Mouse (Mus musculus): Measurements from ENCODE around the gene Tmem136. TPM values are rescaled to one million over a fixed set of nuclear protein-coding genes. Genes with fewer than 3 reads are reported as not detected.

Tmem136 gene
- total RNA-seq, 2 experiments from 2014 or later: 2.3 to 3.0 TPM

DNA sequence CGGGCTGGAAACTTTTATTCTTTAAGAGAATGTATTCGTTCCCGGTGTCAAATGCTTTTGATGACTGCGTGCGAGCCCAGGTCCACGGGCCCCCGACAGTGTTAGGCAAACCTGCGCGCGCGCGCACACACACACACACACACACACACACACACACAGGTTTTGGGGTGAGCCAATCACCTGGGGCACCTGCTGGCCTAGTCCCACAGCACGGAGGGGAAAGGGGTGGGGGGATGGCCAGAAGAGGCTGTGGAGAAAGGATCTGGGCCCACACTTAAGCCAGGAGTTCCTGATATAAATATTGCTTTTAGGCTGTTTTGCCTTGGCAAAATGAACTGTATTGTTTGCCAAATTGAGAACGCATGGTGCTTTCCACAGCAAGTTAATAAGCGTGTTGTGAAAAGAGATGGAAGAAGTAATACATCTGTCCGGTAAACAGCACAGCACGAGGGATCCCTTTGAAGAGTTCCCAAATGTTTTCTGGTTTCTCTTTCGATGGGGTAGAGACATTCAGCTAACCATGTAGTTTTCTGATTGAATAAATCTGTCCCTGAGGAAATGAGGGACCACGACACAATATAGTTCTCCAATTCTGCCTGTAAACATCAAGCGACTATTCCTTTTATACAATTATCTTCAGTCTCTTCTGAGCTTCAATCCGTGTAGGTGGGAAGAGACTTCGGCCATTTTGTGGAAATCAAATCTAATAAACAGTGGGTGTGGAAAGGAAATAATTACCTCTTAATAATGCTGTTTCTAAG, 9.8 kb downstream of the Tmem136 start:
- intact Hi-C loops (cut with DNase I): loop anchor here (1.0 kb wide), 1 partner anchor 106 kb away; no protein-coding TSS in a partner anchor
- no peak for TF ChIP-seq CTCF (IDR thresholded peaks at IDR 0.05)
- peak overlapping the region; percentile 97 for H3K27ac ChIP-seq
- DNase-seq: peak; percentile 71
- H3K4me3 ChIP-seq: peak overlapping the region; percentile 97

DNA sequence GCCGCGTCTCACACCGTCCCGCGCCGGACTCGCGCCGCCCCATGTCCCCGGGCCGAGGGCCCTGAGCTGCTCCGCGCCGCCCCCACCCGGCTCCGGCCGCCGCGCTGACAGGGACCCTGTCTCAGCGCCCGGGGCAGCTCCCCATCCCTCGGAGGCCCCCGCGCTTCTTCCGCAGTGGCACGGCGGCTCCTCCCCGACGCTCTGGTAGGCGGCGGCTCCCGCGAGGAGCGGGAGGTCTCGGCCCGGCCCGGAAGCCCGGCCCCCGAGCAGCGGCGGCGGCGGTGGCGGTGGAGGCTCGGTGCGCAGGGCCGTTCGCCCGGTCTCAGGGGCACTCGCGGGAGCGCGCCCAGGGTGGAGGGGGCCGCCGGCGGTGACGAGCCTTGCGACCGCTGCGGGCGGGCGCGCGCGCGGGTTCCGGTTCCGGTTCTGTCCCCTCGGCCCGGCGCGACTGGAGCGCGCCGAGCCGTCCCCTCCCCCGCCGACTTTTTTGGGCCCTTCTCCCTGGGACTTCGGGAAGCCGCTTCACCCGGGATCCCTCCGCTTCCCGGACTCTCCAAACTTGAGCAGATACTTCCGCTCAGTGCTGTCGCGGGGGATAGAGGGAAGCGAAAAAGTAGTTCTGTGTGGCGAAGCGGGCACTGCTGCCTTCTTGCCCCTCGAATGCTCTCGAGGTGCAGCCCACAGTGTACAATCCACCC, 10.6 kb downstream of the Tmem136 start:
- peak; percentile 98 for DNase-seq
- intact Hi-C loops (cut with DNase I): no loop called here
- H3K27ac ChIP-seq: peak overlapping the region; percentile 97
- peak overlapping the region; percentile 97 for H3K4me3 ChIP-seq
- TF ChIP-seq CTCF (IDR thresholded peaks at IDR 0.05): no peak

DNA sequence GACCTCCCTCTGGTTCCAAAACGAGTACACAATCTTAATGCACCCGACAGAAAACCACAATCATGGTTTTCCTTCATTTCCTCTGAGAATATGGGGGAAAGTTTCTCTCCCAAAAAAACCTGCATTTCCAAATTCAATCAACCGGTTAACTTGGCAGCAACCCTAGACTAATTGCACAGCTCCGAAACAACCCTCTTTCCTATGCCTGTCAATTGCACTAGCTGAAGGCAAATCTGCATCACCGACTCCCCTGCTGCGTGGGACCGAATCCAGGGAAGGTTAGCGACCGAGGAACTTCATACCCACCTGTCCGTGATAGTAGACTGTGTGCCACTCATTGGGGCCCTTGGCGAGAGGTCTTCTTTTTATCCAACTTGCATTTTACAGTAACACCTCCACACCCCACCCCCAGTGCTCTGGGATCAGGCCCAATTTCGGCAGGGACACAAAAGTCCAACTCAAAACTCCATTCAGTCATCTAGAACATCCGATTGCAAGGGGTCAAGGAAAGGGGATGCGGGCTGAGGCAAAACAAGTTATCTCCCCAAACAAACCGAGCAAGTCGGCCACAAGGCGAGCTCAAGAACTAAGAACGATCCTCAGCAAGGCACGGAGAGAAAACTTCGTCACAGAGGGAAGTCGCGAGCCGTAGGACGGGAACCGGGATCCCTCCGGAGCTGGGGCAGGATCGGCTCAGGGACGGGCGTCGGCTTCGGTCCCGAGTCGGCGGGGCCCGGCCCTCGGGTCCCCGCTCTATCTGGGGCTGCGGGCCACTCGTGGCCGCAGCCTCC, 11.3 kb downstream of the Tmem136 start:
- intact Hi-C loops (cut with DNase I): no loop called here
- H3K4me3 ChIP-seq: peak overlapping the region; percentile 97
- peak; percentile 63 for DNase-seq
- no peak for TF ChIP-seq CTCF (IDR thresholded peaks at IDR 0.05)
- peak overlapping the region; percentile 97 for H3K27ac ChIP-seq

DNA sequence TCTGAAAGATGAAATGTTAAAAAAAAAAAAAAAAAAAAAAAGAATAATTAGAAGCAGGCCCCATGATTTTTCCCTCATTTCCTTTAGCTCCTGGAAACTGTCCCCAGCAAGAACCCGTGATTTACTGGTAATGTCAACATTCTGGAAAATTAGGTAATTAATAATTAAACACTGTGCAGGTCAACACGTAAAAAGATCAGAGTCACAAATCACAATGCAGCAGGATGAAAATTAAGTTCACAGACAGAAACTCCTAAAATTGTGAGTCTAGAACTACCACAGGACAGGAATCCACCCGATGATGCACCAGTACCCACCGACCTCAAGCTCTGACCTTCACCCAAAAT, 11.9 kb downstream of the Tmem136 start:
- Histone ChIP-seq H3K27ac (peak overlapping the region; percentile 97), H3K4me3 (peak overlapping the region; percentile 97)
- no peak for DNase-seq
- intact Hi-C loops (cut with DNase I): no loop called here
- no peak for TF ChIP-seq CTCF (IDR thresholded peaks at IDR 0.05)

DNA sequence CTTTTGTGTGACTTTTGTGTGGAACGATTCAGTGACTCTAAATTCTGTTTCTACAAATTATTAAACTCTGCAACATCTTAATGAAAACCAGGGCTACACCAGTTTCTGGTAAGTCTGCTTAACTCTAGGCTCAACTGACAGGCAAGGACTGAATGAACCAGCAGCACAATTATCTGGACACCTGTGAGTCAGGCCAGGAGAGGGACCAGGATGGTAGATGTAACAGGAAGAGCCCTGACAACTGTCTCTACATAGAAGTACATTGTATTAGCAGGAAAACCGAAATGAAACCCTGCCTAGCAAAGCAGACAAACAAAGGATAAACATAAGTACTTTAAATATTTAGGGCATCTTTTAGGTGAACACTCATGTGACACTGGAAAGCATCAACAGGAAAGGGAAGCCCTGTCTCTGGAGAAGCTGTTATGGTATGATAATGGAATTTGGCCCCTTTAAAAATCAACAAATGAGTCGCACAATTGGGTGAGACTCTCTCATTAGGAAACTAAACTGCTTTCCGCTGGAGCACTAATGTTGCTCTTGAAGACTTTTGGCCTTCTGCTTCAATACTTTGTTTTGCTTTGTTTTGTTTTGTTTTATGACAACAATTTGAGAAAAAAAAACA, 12.6 kb downstream of the Tmem136 start:
- TF ChIP-seq CTCF (IDR thresholded peaks at IDR 0.05): no peak
- intact Hi-C loops (cut with DNase I): no loop called here
- no peak for DNase-seq
- H3K4me3 ChIP-seq: peak overlapping the region; percentile 97
- peak overlapping the region; percentile 97 for H3K27ac ChIP-seq

DNA sequence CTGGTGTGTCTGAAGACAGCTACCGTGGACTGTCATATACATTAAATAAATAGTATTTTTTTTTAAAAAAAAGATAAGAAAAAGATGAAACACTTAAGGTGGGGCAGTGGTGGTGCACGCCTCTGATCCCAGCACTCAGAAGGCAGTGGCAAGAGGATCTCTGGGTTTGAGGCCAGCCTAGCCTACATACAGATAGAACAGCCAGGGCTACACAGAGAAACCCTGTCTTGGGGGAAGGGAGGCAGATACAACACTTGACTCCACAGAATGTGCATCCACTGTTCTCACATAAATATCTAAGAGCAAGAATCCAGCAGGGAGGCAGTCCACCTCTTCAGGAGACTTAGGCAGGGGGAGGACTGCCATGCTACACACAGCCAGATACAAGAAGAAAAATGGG, 13.4 kb downstream of the Tmem136 start:
- DNase-seq: no peak
- peak overlapping the region; percentile 97 for H3K4me3 ChIP-seq
- intact Hi-C loops (cut with DNase I): no loop called here
- TF ChIP-seq CTCF (IDR thresholded peaks at IDR 0.05): no peak
- H3K27ac ChIP-seq: peak overlapping the region; percentile 97

DNA sequence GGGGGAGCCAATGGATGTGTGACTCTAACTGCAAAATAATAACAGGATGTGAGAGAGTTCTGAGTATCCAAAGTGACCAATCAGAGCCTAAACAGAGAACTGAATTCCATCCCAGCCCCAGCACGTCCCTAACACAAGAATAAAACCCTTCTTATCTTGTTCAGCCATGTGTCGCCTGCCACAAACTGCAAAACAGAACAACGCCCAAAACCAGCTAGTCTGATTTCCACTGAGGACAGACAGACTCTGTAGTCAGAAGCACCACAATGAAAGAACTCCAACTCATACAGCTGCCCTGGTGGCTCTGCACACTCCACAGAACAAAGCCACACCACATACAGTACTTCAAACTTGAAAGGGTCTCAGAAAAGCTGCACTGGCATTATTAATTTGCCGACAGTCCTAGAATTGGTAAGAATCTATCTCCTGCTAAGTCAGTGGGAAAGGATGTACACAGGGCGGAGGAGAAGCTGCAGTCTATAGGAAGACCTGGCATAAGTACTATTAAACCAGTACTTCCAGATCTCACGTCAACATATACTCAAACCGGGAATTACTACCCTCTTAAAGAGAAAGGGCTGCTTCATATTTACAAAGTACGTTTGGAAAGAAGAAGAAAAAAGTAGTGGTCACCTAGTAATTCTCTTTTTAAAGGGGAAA, 14.3 kb downstream of the Tmem136 start:
- Histone ChIP-seq H3K4me3 (peak overlapping the region; percentile 97), H3K27ac (peak overlapping the region; percentile 97)
- TF ChIP-seq CTCF (IDR thresholded peaks at IDR 0.05): no peak
- no peak for DNase-seq
- intact Hi-C loops (cut with DNase I): no loop called here

DNA sequence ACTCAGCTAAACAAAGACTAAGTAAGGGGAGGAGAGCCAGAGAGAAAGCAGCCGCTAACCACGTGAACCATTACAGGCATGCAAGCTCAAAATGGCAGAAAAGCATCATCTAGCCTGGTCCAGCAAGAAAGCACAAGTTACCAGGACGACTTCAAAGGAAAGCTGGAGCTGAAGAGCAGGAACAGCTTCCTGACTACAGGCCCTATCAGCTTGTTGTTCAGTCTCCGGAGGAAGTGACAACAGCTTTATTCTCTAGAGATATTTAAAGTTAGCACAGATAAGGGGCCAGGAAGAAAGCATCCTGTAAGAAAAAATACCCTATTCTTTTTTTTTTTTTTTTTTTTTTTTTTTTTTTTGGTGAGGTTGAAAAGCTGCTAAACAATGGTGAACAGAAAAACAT, 17.4 kb downstream of the Tmem136 start:
- intact Hi-C loops (cut with DNase I): loop anchor here (10.0 kb wide), 1 partner anchor 54 kb away; no protein-coding TSS in a partner anchor
- no peak for DNase-seq
- Histone ChIP-seq H3K27ac (peak overlapping the region; percentile 69), H3K4me3 (no peak overlapping the region; the same call in 1 of the 2 replicates)
- no peak for TF ChIP-seq CTCF (IDR thresholded peaks at IDR 0.05)

DNA sequence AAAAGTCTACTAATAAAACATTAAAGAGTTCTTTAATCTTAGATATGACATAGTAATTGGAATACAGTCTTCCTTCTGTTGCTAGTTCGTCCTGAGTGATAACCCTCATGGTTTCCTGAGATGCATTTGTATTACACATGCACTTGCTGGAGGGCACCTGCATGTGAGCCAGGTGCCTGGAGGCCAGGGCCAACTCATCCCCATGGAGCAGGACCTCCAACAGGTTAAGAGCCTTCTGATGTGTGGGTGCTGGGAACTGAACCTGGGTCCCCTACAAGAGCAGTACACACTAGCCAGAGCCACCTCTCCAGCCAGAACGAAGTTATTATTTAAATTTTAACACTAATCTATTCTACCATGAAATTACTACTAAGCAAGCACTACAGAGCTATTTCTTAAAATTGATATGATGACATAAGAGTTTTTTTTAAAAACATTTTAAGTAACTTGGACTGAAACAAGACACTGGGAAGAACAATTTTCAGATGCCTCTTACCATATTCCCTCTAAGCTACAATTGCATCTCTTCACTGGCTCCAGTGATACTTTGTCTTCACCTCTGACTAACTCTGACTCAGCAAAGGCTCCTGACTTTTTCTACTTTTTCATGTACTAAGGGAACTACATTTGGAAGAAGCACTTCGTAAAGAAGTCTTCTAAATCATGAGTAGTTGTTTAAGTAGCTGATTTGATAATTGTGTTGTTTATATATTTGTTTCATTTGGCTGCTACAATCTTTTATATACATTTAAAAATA, 18.4 kb downstream of the Tmem136 start:
- intact Hi-C loops (cut with DNase I): loop anchor here (10.0 kb wide), 1 partner anchor 53 kb away; no protein-coding TSS in a partner anchor
- DNase-seq: no peak
- no peak overlapping the region for H3K4me3 ChIP-seq
- H3K27ac ChIP-seq: peak overlapping the region; percentile 69
- no peak for TF ChIP-seq CTCF (IDR thresholded peaks at IDR 0.05)

DNA sequence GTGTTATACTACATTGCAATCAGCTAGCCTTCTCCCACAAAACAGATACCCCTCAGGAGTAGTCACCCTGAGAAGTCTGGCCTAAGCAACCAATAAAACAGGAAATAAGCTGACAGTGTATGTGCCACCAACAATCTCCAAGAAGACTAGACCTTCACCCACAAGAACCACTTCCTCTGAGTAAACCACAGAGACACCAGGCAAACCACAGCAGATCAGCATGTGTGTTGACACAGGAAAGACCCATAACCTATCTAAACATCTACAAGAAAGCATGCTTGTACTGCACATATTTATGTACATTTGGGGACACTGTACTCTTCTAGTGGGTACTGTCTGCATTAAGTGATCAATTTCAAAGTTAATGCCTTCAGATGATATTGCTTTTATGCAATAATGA, 20.0 kb downstream of the Tmem136 start:
- intact Hi-C loops (cut with DNase I): loop anchor here (10.0 kb wide), 1 partner anchor 52 kb away; no protein-coding TSS in a partner anchor
- Histone ChIP-seq H3K4me3 (no peak overlapping the region), H3K27ac (peak overlapping the region; percentile 53; the same call in 1 of the 2 replicates)
- no peak for DNase-seq
- no peak for TF ChIP-seq CTCF (IDR thresholded peaks at IDR 0.05)

DNA sequence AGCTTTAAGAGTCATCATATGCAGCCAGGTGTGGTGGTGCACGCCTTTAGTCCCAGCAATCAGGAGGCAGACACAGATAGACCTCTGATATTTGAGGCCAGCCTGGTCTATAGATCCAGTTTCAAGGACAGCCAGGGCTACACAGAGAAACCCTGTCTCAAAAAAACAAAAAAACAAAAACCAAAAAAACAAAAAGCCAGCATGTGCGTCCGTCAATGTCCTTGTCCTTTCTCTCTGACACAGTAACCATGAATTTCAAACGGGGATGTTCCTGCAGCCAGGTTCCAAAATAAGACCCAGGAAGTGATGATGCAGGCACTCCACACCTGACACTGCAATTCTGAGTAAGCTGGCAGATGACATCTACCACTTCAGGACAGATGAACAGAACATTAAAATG, 21.5 kb downstream of the Tmem136 start:
- peak overlapping the region; percentile 77 for H3K27ac ChIP-seq
- peak; percentile 32 for DNase-seq

More for the DNA sequence above, 21.5 kb downstream of the Tmem136 start:
- intact Hi-C loops (cut with DNase I): loop anchor here (10.0 kb wide), 1 partner anchor 50 kb away; no protein-coding TSS in a partner anchor
- H3K4me3 ChIP-seq: peak overlapping the region; percentile 11; the same call in 1 of the 2 replicates
- TF ChIP-seq CTCF (IDR thresholded peaks at IDR 0.05): no peak

Data from gastrocnemius, adult 2 months (tissue).